Mouse (Mus musculus): ENCODE data around the gene Ccdc88b. TPM values are rescaled to one million over a fixed set of nuclear protein-coding genes. Genes with fewer than 3 reads are reported as not detected.

The Ccdc88b gene
- polyA plus RNA-seq, 1 experiment = 2.5 TPM

- no peak for DNase-seq (ENCODE audit: extremely low spot score in 1 of 2, low spot score in 1 of 2)
Measured at GRCm38 (mm10) chr19:6830556-6831316, 27.3 kb downstream of the Ccdc88b start.

GRCm38 (mm10) chr19:6829870-6830555, 28.0 kb downstream of the Ccdc88b start:
- peak in 1 of 2 experiments; percentile 24 for DNase-seq (ENCODE audit: extremely low spot score in 1 of 2, low spot score in 1 of 2)

DNA sequence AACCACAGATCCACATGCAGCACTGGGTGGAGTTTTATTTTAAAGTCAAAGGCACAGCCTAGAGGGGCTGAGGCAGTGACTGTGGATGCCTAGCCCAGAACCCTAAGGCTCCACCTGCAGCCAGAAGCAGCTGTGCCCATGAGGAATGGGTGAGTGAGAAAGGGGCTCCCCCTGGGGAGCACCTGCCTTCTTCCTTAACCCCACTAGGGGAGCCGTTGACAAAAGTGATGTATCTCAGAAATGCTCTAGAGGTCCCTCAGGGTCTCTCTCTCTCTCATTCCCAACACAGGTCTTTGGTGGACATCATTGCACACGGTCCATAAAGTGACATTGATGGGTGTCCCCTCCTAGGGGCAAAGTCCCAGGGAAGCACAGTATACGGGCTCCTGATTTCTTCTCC, 28.9 kb downstream of the Ccdc88b start:
- DNase-seq (ENCODE audit: extremely low spot score in 1 of 2, low spot score in 1 of 2) = no peak

- DNase-seq (ENCODE audit: extremely low spot score in 1 of 2, low spot score in 1 of 2) = peak in 1 of 2 experiments; percentile 29
Measured at GRCm38 (mm10) chr19:6826601-6827000, 31.4 kb downstream of the Ccdc88b start.

DNA sequence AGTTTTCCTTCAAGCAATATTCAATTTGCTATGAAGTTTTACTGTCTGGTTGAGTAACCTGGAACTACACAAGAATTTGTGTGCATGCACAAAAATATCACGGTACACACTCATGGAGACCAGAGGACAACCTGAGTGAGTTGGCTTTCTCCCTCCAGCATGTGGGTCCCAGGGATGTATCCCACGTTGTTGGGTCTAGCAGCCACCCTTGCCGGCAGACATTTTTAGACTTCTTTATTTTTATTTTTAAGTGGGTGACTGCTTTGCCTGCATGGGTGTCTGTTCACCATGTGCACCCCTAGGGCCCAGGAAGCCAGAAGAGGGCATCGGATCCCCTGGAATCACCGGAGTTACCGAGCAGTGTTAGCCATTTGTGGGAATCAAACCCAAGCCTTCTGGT, 32.6 kb downstream of the Ccdc88b start:
- peak in 1 of 2 experiments; percentile 28 for DNase-seq (ENCODE audit: extremely low spot score in 1 of 2, low spot score in 1 of 2)

DNA sequence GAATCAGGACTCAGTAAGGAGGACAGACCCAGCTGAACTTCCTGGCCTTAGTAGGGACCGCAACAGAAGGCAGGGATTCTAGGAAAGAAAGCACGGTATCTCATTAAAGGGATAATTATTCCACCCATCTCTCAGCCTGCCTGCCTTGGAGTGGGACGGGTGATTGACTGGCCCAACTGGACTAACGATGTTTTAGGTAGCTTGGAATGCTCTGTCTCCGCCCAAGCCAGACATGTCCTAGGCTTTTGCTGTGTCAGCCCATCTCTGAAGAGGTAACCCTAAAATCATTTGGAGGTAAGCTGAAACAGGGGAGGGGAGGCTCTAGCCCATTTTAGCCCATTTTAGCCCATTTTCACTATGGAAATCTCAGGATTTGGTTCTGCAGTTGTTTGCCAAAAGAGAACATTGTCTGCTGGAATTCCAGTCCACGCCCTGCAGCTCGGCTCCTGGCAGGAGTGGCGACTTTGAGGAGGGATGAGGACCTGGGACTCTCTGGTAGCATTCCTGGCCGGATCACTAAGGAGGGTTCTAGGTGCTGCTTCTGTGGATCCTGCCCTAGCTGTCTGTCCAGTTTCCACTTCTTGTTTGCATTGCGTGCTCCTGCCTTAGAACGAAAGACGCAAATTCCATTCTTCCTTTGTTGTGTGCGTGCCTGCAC, 37.3 kb downstream of the Ccdc88b start:
- DNase-seq (ENCODE audit: extremely low spot score in 1 of 2, low spot score in 1 of 2) = no peak

DNA sequence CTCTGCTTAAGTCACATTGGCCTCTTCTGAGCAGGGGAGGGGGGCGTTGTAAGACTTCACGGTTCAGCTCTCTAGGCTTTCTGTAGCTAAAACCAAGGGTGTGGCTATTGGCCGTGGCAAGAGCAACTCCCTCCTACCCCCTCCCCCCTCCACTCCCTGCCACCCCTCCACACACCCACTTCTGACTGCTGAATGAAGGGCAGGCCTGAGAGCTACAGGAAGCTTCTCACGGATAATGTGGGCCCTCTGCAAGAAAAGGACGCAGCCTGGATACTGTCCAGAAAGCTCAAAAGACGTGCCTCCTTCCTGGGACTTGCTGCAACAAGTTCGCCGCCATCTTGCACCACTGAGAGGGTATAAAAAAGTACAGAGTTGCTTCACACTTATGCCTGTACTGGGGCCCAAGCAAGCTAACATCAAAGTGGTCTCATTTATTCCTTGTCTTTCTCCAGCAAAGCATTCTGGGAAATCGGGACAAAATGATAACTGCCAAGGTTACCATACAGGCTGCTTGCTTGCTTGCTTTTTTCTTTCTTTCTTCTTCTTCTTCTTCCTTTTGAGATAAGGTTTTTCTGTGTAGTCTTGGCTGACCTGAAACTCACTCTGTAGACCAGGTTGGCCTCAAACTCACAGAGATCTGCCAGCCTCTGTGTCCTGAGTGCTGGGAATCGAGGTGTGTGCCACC, 38.7 kb downstream of the Ccdc88b start:
- no peak for DNase-seq (ENCODE audit: extremely low spot score in 1 of 2, low spot score in 1 of 2)

DNA sequence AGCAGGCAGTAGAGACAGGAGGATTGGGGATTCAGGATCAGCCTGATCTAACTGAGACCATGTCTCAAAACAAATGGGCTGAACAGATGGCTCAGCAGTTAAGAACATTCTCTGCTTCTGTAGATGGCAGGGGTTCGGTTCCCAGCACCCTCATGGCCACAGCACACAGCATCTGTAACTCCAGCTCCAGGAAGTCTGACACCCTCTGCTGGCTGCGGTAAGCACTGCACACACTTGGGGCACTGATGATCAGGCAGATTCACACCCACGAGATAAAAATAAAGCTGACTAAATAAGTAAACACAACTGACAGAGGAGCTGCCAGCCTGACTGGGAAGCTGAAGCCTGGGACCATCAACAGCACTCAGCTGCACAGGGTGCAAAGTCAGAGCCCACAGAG, 43.1 kb downstream of the Ccdc88b start:
- no peak for DNase-seq (ENCODE audit: extremely low spot score in 1 of 2, low spot score in 1 of 2)

DNA sequence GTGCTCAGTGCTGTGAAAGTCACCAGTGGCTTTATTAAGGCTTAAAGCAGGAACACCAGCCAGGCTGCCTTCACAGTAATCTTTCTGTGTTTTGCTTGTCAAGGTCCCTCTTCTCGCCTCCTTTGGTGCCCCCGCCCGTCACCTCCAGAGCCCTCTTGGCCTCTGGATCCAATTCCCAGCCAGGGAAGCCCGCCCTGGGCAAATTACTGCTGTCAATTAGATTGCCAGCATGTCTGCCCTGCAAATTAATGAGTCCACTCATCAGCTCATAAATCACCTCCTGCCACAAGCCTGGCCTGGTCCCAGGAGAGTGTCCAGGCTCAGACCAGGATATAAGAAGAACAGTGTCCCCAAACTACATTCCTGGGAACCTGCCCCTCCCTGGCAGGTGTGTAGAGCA, 43.6 kb downstream of the Ccdc88b start:
- no peak for DNase-seq (ENCODE audit: extremely low spot score in 1 of 2, low spot score in 1 of 2)

Other genes with a start within 250 kb of the Ccdc88b start
- 34.1 and 36.9 TPM in 2 replicates for gene Rps6ka4, start 17.6 kb downstream of the Ccdc88b start, polyA plus RNA-seq (2012; rRNA removed)
- gene Trmt112, start 51.5 kb upstream of the Ccdc88b start, polyA plus RNA-seq (2012; rRNA removed) = 89.9 and 99.5 TPM in 2 replicates
- gene Prdx5, start 51.9 kb upstream of the Ccdc88b start, polyA plus RNA-seq (2012; rRNA removed) = 322 and 340 TPM in 2 replicates
- gene Esrra, start 63.6 kb upstream of the Ccdc88b start, polyA plus RNA-seq (2012; rRNA removed) = 67.7 and 70.5 TPM in 2 replicates
- gene Catsperz, start 67.2 kb upstream of the Ccdc88b start, polyA plus RNA-seq (2012; rRNA removed) = 11.9 and 16.0 TPM in 2 replicates
- gene Kcnk4, start 76.3 kb upstream of the Ccdc88b start, polyA plus RNA-seq (2012; rRNA removed) = 22.3 and 30.5 TPM in 2 replicates
- gene Bad, start 83.7 kb upstream of the Ccdc88b start, polyA plus RNA-seq (2012; rRNA removed) = 55.1 and 65.8 TPM in 2 replicates
- 105 TPM in 2 replicates for gene Gpr137, start 84.3 kb upstream of the Ccdc88b start, polyA plus RNA-seq (2012; rRNA removed)
- gene Ppp1r14b, start 116.8 kb upstream of the Ccdc88b start, polyA plus RNA-seq (2012; rRNA removed) = 56.4 and 59.8 TPM in 2 replicates
- 19.6 and 21.8 TPM in 2 replicates for gene Plcb3, start 118.3 kb upstream of the Ccdc88b start, polyA plus RNA-seq (2012; rRNA removed)
- 207 and 212 TPM in 2 replicates for gene Fkbp2, start 122.3 kb upstream of the Ccdc88b start, polyA plus RNA-seq (2012; rRNA removed)
- 102 and 108 TPM in 2 replicates for gene Vegfb, start 129.4 kb upstream of the Ccdc88b start, polyA plus RNA-seq (2012; rRNA removed)
- gene Dnajc4, start 134.4 kb upstream of the Ccdc88b start, polyA plus RNA-seq (2012; rRNA removed) = 36.7 and 39.6 TPM in 2 replicates
- 12.5 and 12.9 TPM in 2 replicates for gene Nudt22, start 137.9 kb upstream of the Ccdc88b start, polyA plus RNA-seq (2012; rRNA removed)
- gene Trpt1, start 137.9 kb upstream of the Ccdc88b start, polyA plus RNA-seq (2012; rRNA removed) = 24.7 and 25.4 TPM in 2 replicates
- gene Fermt3, start 161.3 kb upstream of the Ccdc88b start, polyA plus RNA-seq (2012; rRNA removed) = 5.1 and 5.5 TPM in 2 replicates
- 141 and 148 TPM in 2 replicates for gene Stip1, start 181.8 kb upstream of the Ccdc88b start, polyA plus RNA-seq (2012; rRNA removed)
- 22.3 and 27.2 TPM in 2 replicates for gene Macrod1, start 198.6 kb upstream of the Ccdc88b start, polyA plus RNA-seq (2012; rRNA removed)
- 8.1 TPM in 2 replicates for gene Flrt1, start 247.5 kb upstream of the Ccdc88b start, polyA plus RNA-seq (2012; rRNA removed)